Mouse (Mus musculus) layer of hippocampus, adult 8-10 months (tissue): ENCODE measurements around the gene Hist2h2bb. TPM values are rescaled to one million over a fixed set of nuclear protein-coding genes. Genes with fewer than 3 reads are reported as not detected.
"Not testable (repeated sequence)": the region's sequence is repeated elsewhere in the genome, so short reads cannot be mapped to it uniquely, and the experiment has no call there.

Source experiments
- DNase-seq, 2 experiments: peaks; one replicate each; pipeline ENCODE4 v3.0.0; 2022; ENCODE audit warnings: low spot score in 2 of 2
- total RNA-seq, 4 experiments: library from RNA; stranded (reverse); gene quantifications; 2 replicates each; pipeline ENCODE4 v1.2.4; 2022

Gene Hist2h2bb
- total RNA-seq, result 100 to 1,000 TPM; 106 to 143 (median 138) TPM

DNA sequence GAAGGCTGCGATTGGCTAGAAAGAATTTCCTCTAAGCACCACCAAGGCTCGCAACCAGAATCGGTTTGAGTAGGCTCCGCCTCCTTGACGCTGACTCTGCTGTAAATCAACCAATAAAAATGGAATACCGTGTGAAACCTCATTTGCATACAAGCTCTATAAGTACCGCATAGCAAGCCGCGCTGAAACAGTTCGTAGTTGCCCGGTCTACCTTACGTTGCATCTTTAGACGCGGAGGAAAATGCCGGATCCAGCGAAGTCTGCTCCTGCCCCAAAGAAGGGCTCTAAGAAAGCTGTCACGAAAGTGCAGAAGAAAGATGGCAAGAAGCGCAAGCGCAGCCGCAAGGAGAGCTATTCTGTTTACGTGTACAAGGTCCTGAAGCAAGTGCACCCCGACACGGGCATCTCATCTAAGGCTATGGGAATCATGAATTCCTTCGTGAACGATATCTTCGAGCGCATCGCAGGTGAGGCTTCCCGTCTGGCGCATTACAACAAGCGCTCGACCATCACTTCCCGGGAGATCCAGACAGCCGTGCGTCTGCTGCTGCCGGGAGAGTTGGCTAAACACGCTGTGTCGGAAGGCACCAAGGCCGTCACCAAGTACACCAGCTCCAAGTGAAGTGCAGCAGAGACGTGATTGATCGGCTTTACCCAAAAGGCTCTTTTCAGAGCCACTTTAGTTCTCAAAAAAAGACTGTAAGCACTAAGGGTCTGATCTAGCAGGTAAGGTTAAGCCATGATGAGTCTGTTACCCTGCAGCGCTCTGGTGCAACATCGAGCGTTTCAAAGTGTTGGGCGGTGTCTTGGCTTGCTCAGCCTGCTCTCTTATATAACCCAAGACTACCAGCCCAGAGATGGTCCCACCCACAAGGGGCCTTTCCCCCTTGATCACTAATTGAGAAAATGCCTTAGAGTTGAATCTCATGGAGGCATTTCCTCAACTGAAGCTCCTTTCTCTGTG lies at the start of gene Hist2h2bb:
Gene Hist2h2bb (plus strand): TSS at position 242 of the 964 bp plus-strand sequence.
- DNase-seq, result peak; percentile 96 to 97

DNA sequence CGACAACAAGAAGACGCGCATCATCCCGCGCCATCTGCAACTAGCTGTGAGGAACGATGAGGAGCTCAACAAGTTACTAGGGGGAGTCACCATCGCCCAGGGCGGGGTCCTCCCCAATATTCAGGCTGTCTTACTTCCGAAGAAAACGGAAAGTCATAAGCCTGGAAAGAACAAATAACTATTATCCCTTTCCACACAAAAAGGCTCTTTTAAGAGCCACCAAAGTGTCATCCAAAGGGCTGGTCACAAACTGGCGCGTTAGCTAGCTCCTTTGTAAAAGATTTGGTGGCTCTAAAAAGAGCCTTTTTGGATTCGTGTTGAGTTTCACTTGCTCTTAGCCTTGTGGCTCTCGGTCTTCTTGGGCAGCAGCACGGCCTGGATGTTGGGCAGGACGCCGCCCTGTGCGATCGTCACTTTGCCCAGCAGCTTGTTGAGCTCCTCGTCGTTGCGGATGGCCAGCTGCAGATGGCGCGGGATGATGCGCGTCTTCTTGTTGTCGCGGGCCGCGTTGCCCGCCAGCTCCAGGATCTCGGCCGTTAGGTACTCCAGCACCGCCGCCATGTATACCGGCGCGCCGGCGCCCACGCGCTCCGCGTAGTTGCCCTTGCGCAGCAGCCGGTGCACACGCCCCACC lies 49.3 kb upstream of the Hist2h2bb start:
- not testable (repeated sequence) for DNase-seq

DNA sequence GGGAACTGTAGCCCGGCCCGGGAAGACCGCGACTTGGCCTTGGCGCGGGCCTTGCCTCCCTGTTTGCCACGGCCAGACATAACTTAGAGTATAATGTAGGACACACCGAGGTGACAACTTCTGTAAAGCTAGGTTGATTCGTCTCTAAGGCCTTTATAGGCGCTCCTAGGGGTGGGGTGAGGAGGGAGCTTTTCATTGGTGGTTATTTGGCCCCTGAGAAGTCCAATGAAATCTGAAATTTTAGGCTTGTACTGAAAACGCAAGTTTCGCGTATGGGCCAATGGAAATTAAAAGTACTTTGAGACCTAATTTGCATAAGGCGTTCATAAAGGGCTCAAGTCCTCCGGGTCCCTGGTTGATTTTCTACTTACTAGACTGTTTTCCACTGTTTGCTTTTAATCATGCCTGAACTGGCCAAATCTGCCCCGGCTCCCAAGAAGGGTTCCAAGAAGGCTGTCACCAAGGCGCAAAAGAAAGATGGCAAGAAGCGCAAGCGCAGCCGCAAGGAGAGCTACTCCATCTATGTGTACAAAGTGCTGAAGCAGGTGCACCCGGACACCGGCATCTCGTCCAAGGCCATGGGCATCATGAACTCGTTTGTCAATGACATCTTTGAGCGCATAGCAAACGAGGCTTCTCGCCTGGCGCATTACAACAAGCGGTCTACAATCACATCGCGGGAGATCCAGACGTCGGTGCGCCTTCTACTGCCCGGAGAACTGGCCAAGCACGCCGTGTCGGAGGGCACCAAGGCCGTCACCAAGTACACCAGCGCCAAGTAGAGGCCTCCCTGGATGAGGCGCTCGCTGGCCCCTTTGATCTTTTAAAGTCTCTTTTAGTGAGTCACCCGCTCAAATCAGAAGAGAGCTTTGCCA lies 48.5 kb upstream of the Hist2h2bb start, which contains the start of the genes Hist2h2ac and Hist2h2be:
Gene Hist2h2ac (minus strand): TSS at position 116 of the 875 bp plus-strand sequence.
Gene Hist2h2be (plus strand): TSS at position 355 of the 875 bp plus-strand sequence.
- peak; percentile 92 for DNase-seq

DNA sequence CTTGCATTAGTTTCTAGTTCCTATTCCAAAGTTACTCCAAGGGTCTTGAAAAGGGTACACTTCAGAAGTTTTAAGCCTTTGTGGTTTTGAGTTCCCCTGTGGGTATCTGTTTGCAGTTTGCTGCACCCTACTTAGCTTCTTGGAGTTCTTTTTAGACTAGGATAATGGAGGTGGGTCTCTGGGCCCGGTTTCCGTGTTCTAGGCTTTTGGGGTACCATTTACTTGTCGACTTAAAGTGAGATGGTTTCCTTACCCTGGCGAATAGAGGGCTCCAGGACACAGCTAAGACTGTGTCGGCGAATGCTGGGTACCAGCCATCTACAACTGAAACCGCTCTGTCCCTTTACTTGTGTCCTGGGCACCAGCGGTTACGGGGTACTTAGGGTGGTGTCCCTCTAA lies 47.9 kb upstream of the Hist2h2bb start:
- DNase-seq, result no peak

DNA sequence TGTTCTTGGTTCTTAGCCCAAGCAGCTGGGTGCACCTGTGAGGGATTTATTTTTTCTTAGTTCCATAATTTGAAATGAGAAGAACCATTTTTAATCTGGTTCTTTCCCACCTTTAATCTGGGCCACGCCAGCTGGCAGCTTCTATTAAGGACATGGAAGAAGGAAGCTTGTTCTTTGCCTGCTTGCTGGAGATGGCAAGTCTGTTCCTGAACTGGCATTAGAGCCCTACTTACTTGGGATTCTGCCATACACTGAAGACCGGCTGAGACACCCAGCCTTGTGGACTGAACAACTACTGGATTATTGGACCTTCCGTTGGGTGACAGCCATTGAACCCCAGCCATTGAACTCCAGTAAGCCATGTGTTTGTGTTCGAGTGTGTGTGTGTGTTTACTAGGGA lies 46.8 kb upstream of the Hist2h2bb start:
- no peak for DNase-seq

DNA sequence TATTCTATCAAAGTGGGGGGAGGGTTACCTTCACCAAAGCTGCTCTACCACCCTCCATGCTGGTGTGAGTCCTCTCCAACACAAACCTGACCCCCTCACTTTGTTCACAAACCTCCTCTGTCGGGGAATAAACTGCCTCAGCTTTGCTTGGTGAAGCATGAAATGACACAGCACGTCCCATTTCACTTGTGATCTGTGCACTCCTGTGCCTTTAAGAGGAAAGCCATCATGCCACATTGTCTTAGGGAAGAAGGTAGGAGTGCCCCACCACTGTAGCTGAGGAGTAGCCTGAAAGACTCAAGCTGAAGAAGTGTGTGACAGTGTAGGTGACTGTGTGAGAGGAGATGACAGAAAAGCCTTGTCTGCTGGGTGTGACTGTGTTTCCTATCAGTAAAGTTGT lies 44.1 kb upstream of the Hist2h2bb start:
- DNase-seq, result no peak

DNA sequence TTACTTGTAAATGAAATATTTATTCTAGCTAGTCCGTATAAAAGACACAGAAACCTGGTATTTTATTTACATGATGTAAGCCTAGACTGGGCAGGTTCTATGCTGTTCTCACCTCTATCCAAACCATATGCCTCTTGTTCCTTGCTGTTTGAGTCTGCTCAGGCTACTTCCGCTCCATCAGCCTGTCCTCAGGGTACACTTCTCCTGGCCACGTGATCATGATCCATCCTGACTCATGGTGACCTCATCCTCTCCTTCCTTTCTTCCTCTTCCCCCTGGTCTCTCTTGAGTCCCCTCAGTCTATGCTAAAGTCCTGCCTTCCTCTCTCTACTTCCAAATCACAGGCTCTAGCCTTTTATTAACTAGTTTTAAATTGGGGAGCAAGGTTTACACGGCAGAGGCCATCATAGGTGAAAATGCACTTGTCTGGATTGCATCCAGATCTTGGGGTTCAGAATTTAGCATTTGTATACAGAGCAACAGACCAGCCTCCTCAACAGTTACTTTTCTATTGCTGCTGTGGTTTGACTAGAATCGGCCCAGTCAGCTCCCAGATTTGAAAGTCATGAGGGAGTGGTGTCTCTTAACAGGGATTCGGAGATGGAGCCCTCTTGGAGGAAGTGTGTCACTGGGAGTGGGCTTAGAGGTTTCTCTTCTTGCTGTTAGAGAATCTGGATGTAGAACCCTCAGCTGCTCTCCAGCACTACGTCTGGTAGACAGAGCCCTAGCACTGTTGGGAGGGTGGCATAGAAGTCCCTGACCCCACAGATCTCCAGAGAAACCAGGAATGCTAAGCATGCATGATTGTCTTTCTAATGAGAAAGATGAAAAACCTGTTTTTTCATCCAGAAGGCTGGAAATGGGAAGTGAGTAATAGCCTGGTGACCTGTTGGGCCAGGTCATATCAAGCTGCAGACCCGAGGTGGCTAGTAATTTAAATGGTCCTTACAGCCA lies 42.6 kb upstream of the Hist2h2bb start:
- no peak for DNase-seq

DNA sequence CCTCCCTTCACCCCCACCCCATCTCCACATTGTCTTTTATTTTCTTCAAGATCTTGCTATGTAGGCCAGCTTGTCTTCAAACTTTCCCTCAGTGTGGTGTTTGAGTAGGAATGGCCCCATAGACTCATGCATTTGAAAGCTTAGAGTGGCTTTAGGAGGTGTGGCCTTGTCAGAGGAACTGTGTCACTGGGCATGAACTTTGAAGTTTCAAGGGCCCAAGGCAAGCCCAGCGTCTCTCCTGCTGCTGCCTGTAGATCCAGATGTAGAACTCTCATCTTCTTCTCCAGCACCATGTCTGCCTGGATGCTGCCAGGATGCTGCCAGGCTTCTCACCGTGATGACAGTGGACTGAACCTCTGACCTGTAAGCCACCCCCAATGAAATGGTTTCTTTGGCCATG lies 40.7 kb upstream of the Hist2h2bb start:
- no peak for DNase-seq

DNA sequence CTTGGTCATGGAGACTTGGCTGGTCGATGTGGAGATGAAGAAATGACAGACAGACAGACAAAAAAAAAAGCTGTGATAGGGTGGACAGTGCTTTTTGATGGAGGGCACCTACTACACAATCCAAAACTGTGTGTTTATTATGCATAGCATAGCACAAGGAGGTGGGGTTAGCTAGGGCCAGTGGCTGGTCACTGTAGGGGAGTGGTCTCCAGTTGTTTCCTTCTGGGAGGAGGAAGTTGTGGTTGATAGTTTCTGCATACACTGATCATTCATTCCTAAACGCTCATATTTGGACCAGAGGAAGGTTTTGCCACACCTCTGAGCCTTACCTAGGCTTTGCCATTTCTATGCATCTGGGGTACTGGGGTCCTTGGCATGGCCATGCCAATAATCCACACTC lies 39.1 kb upstream of the Hist2h2bb start:
- no peak for DNase-seq

DNA sequence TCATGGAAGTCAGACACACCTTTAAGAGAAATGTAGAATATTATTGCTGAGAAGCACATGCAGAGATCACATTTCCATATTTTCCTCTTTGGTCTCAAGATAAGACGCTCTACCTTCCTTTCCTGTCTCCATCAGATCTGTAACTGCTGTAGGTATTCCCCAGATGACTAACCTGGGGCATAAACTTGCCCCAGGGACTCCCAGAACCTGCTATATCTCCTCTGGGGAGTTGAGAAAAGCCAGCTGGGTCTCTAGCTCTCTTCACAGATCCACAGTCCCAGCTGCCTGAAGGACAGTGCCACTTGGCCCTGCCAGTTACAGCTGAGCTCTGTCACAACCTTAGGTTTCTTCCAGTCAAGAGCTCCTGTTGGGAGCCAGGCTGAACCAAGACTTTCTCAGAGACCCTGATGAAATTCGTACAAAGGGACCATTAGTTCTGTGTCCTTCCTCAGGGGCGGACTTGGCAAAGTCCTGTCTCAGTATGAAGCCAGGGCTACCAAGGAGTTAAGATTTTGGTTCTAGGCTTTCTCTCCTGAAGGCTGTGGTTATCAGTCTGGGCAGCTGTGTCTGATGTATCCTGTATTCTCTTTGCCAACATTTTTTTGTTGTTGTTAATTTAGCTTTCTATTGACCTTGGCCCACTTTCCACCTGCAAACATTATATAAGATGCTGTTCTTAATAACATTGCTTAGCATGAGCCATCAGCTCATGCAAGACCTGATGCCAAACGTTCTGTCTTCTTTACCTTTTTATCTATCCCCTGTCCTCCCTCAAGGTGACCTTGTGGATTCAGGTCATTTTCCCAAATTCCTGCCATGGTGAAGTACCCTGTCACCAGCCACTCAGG lies 38.4 kb upstream of the Hist2h2bb start:
- DNase-seq, result no peak

DNA sequence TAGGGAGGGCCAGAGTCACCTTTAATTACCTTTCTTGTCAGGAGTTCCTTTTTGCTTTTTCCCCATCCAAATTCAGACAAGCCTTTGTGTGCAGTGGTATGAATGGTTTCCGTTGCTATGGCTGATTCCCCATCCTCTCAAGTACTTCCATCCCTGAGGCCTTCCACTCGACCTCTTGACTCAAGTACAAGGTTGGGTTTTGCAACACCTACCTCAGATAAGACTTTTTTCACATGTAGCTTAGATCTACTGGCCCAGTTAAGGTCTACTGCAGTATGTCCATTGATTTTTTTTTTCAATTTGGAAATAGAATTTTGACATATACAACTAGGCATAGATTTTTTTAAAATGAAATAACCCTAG lies 37.8 kb upstream of the Hist2h2bb start:
- no peak for DNase-seq

DNA sequence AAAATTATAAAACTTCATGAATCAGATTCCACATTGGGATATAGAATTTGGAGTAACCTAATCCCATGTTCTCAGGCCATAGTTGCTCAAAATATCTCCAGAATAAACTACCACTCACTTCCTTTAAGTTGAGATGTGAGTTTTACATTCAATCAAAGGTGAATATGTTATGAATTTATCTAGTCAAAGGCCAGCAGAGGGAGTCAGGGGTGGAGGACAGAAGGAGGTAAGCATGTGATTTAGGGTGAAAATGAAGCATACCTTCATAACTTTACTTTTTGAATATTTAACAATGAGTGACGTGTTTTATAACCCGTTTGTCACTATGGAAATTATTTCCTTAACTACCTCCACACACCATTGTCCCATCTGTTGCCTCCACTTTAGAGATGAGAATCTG lies 34.6 kb upstream of the Hist2h2bb start:
- no peak for DNase-seq

DNA sequence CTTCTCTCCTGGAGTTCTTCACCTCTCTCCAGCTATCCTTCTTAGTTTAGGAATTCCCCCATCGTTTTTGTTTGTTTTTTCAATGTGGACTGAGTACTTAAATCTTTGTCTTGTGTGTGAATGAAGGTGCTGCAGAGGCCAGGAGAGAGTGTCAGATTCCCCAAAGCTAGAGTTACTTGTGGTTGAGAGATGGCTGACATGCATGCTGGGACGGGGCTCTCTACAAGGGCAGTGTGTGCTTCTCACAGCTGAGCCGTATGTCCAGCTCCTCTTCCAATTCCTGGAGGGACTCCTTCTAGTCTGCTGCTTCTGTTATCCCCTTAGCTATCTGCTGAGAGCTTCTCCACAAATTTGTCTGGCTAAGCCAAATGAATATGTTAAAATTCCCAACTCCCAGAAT lies 33.7 kb upstream of the Hist2h2bb start:
- DNase-seq, result no peak

DNA sequence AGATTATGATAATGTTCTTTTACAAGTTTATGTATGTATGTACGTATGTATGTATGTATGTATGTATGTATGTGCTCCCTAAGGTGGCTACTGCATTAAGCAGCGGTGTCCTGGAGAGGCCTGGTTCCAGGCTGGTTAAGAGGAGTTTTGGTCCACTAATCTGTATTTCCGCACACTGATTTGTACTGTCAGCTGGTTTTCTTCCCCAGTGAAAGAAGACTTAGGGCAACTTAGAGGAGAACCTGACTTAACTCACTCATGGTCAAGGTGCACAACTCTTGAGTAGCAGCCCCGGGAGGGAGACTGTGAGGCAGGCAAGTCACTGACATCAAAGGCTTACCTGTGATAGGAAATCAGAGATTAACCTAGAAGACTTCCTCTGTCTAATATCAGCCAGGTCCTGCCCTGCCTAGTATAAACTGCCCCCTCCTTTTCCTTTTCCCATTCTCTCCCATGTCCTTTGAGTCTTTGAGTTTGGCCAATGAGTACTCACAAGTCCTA lies 32.7 kb upstream of the Hist2h2bb start:
- no peak for DNase-seq

DNA sequence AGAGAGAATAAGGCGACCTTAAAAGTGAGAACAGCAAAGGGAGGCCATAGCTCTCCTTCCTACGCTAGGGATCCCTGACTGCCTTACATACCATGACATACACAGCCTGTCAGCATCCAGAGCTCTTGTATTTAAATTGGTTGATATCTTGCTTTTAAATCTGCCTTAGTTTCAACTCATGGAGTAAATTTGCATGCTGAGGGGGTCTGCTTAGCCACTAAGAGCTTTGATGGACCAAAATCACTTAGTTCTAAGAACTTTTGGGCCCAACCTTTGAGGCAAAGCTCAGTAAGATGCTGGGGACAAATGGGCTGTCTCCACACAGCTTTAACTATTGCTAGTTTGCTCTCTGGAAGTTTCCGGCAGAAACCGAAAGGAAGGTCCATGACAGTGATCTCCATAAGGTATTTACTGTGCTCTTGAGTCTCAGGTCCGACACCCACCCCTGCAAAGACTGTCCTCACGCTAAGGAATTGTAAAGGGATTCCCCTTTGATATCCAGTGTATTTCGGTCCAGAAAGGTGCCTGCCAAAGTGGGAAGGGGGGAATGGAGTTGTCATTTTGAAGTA lies 32.1 kb upstream of the Hist2h2bb start:
- no peak for DNase-seq

DNA sequence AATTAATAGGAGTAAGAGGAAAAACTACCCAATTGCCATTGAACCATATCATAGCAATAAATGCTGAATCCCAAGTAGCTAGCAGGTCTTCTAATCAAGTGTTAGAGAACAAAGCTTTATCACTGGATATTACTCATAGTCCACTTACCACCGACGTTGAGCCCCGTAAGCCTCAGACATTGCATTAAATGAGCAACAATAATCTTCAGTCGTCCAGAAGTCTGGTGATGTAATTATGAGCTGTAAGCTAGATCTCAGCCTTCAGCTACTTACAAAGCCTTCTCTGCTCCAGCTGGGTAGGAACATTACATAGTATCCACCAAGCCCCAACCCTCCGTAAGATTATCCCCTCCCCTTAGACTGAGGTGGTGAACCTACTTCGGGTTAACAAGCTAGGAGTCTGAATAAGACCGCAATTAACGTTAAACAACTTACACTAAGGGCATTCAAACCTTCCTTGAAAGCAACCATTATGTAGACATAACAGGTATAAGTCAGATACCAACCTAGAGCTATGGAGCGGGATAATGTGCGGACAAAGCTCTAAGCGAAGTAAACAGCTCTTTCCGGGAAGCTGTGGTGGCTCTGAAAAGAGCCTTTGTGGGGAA lies 31.5 kb upstream of the Hist2h2bb start:
- no peak for DNase-seq

DNA sequence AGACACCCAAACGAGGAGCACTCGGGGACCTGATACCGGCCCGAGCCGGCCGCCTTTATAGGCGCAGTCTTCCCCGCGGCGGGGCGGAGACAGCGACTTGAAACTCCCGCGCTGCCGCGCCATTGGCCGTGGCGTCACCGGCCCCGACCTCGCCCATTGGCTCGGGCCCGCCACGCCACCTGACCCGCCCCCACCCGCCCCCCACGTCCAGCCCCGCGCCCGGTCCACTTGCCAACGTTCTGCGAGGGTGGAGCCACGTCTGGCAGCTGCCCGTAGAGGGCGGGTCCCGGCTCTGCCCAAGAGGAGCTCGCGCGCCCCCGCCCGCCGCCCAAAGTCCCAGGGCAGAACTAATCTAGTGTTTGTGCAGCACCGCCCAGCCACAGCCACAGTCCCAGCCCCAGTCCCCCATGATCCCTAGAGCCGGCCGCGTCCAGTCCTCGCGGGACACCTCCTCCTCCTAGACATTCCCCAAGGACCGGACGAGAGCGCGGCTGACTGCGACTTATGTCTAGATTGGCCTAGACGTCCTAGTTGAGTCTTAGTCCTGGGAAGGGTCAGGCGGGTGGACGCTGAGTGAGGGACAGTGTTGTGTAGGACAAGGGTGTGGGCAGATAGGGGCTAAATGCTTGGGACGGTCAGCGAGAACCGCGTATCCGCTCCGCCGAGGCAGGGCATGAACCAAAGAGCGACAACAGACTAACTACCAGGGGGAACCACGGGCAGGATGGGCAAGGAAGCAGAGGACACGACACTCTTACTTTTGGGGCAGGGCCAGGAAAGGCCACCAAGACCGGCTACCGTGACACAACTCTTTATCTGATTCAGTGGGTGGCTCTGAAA lies 30.4 kb upstream of the Hist2h2bb start, which contains the start of gene Hist2h3c2:
Gene Hist2h3c2 (minus strand): TSS at position 174 of the 840 bp plus-strand sequence.
- not testable (repeated sequence) for DNase-seq
